Mouse (Mus musculus): ENCODE measurements around the gene Kremen1. TPM values are rescaled to one million over a fixed set of nuclear protein-coding genes. Genes with fewer than 3 reads are reported as not detected.

Kremen1 gene
- total RNA-seq, 2 experiments from 2014 or later: 13.7 to 15.8 TPM

DNA sequence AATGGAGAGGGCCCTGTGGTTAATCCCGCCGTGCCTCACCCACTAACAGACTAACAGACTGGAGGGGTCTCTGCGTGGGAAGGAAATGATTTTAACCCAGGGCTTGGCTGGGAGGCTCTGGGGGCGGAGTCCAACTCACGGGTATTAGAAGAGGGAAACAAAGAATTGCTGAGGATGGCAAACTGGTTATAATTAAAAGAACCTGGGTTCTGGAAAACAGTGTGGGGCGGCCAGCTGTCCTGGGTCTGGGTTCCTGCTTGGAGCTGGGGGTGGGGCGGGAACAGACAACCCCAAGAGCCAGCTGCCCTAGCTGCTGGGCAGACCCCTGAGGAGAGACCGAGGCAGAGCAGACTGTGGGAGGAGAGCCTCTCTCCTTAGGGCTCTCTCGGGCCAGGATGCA, 77.1 kb downstream of the Kremen1 start:
- intact Hi-C loops (cut with DNase I): loop anchor here (5.0 kb wide), 2 partner anchors 78 to 293 kb away; partner anchors contain the start of gene Kremen1
- no peak for DNase-seq (ENCODE audit: low spot score in 2 of 2)

DNA sequence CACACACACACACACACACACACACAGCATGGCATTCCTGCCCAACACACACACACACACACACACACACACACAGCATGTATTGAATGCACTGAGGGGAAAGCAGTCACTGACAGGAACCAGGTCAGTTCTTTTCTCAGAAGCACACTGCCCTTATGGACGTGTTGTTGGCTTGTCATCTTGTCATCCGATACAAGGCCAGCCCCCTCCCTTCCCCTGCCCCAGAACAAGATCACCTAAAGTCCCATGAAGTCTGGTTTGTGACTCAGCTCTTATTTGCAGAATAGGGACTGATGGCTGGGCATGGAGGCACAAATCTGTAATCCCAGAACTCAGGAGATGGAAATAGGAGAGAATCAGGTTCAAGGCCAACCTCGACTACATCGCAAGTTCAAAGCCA, 78.5 kb downstream of the Kremen1 start:
- no peak for DNase-seq (ENCODE audit: low spot score in 2 of 2)
- intact Hi-C loops (cut with DNase I): loop anchor here (5.0 kb wide), 2 partner anchors 79 to 294 kb away; partner anchors contain the start of gene Kremen1

DNA sequence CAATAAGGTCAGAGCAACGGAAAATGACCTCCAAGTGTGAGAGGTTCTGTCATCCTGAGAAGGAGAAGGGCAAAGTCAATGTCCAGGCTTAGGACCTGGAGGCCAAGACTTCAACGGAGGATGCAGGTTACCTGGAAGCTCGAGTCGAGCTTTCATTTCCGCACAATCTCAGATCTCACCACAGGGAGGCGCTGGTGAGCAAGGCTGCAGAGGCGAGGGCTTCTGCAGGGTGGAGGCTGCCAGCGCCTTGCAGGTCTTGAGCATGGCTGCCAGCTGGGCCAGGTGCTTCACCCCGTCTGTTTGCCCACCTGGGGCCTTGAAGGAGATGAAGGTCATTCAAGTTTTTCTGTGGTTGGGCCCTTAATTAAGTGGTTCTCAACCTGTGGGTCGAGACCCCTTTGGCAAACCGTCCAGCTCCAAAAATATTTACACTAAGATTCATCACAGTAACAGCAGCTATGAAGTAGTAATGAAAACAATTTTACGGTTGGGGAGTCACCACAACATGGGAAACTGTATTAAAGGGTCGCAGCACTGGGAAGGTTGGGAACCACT, 79.4 kb downstream of the Kremen1 start:
- intact Hi-C loops (cut with DNase I): loop anchor here (5.0 kb wide), 2 partner anchors 80 to 295 kb away; partner anchors contain the start of gene Kremen1
- DNase-seq (ENCODE audit: low spot score in 2 of 2): peak; percentile 73

DNA sequence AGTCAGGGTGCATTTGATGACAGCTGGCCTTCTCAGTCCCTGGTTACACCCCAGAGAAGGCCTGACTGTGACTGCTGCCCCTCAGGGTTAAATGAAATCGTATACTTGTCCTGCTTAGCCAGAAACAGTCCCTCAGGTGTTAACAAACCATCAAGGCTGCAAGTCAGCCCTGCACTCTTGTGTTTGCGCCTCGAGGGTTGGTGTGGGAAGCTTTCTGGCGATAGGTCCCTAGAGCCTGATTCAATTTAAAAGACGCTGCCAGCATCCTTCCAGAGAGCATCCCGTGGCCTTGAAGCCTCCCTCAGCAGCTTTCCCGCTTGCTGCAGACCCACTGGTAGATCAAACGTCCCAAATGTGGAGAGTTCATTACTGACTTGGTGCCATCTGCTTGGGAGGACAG, 82.0 kb downstream of the Kremen1 start:
- intact Hi-C loops (cut with DNase I): no loop called here
- DNase-seq (ENCODE audit: low spot score in 2 of 2): no peak

DNA sequence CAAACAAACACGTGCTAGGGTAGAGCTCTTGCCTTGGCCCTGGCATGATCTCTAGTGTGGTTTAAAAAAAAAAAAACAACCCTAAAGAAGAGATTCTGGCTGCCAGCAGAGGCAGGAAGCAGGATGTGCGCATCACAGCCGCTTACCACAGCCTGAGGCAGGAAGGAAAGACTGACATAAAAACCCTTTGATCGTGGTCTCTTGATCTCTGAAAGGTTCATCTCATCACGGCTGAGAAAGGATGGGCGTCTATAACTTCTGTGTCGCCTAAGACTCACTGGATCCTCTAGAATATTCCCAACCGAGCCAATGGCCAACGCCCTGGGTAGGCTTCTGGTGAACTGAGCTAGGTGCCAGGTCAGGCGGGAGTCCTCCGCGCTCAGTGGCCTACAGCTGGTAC, 84.2 kb downstream of the Kremen1 start:
- no peak for DNase-seq (ENCODE audit: low spot score in 2 of 2)
- intact Hi-C loops (cut with DNase I): no loop called here

DNA sequence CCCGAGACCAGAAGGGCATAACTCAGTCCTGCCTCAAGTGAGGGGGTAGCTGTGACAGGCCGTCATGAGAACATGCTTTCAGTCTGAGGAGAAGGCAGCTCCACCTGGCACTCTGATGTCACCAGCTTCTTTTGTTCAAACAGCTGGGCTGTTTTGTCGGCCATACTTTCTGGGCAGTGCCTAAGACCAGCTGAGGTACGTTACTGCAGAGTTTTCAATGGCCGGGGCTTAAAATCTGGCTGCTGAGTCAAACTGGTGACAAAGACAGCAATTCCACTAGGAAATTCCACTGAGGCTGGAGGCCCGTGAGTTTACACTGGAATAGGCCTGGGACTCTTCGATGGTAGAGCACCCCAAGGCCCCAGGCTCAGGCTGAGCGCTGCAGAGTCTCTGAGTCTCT, 84.7 kb downstream of the Kremen1 start:
- intact Hi-C loops (cut with DNase I): no loop called here
- DNase-seq (ENCODE audit: low spot score in 2 of 2): no peak

DNA sequence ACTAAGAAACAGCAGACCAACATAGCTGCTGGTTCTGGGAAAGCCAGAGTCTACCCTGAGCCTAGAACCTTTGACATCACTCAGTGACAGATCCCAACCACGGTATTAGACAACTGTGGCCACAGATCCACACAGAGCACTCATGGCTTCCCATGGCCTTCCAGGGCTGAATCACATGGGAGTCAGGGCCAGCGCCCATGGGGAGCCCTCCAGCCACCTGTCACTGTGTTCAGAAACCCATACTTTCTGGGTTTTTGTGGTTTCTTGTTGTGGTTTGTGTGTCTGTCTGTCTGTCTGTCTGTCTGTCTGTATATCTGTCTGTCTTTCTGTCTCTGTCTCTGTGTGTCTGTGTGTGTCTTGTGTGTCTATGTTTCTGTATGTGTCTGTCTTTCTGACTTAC, 85.5 kb downstream of the Kremen1 start:
- intact Hi-C loops (cut with DNase I): no loop called here
- no peak for DNase-seq (ENCODE audit: low spot score in 2 of 2)

DNA sequence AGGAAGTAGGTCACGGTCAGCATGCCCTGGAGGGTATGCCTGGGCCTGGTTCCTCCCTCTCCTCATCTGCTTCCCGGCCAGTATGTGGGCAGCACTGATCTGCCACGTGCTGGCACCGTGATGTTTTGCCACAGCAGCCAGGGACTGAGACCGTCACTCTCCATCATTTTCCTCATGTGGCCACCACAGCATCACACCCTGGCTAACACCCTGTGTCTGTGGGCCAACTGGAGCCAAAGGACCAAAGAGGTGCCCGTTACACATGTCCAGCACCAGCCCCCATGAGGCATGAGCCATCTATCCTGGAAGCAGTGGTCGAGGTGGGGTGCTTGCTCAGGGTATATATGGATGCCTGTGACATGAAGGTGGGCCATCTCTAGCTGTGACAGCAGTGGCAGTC, 86.2 kb downstream of the Kremen1 start:
- DNase-seq (ENCODE audit: low spot score in 2 of 2): no peak
- intact Hi-C loops (cut with DNase I): no loop called here

DNA sequence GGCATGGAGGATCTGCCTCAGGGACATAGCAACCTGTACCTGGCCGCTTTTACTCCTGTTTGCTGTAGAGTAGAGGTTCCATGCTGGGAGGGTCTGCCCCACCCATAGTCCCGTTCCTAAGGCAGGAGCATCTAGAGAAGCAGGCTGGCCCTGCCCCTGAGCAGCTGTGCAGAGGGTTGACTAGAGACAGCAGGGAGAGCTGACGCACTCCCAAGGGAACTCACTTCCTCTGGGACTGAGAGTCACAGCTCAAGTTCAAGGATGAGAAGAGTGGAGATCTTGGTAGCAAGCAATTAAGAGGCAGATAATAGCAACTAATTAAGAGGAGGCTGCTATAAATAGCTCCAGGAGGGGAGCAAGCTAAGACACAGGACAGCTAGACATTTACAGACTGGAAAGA, 88.5 kb downstream of the Kremen1 start:
- intact Hi-C loops (cut with DNase I): no loop called here
- no peak for DNase-seq (ENCODE audit: low spot score in 2 of 2)

DNA sequence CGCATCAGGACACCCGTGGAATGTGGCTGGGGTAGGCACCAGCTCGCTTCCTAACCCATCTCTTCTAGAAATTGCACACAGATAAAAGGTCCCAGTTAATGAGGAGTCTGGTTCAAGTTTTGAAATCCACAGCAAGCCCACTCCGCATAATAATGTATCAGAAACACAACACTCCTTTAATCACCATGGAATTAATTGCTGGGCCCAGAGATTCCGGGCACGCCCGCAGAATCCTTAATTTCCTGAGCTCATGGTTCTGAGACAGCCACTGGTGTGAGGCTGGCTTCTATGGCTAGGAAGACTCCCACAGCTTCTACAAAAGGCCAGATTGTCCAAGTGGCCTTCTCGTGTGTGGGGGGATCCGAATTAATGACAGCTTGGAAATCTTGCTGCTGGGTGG, 94.0 kb downstream of the Kremen1 start:
- intact Hi-C loops (cut with DNase I): no loop called here
- DNase-seq (ENCODE audit: low spot score in 2 of 2): no peak

DNA sequence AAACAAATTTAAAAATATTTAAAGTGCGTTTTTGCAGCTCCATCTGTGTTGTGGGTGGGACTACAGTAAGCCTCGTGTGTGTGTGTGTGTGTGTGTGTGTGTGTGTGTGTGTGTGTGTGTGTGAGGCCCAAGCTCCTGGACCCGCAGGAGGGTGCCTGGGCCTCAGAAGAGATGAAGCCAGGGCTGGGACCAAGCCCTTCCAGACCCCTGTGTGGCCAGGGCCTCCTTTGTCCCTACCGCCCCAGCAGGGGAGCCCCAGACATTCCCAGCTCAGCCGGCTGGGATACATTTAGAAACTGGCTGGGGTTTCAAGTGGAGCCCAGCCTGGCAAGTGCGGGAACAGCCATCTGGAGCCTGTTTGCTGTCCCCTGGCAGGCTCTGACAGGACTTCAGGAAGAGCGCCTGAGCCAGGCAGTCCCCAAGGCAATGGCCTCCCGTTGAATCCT, 95.9 kb downstream of the Kremen1 start:
- DNase-seq (ENCODE audit: low spot score in 2 of 2): peak; percentile 81 to 86
- intact Hi-C loops (cut with DNase I): no loop called here

DNA sequence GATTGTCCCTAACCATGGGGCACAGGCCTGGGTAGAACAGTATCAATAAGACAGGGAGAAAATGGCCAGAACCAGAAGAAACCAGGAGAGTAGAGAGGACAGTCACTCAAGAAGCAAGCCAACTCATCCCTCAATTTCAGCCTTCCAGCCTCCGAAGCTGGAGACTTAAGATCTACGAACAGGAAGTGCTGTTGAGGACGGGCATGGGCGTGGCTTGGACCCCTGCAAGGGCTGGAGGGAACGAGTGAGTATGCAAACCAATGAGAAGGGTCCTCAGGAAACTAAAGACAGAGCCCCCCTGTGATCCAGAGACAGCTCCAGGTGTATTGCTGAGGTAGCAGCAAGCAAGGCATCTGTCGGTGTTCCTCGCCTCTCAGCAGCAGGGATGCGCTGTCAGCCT, 97.0 kb downstream of the Kremen1 start:
- intact Hi-C loops (cut with DNase I): no loop called here
- DNase-seq (ENCODE audit: low spot score in 2 of 2): no peak

DNA sequence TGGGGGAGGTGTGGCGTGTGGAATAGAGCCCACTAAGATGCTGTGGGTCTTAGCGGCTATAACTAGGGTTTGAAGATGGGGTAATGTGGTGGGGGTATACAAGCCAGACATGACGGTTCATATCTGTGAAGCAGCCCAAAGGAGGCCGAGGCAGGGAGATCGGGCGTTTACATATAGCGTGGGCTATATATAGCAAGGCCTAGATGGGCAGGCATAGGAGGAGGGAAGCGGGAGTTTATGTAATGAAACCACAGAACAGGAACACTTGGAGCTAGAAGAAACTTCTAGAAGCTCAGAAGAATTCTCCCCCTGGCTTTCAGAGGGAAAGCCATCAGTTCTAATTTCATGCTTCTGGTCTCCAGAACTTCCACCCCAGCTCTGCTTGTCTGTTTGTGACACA, 97.9 kb downstream of the Kremen1 start:
- no peak for DNase-seq (ENCODE audit: low spot score in 2 of 2)

DNA sequence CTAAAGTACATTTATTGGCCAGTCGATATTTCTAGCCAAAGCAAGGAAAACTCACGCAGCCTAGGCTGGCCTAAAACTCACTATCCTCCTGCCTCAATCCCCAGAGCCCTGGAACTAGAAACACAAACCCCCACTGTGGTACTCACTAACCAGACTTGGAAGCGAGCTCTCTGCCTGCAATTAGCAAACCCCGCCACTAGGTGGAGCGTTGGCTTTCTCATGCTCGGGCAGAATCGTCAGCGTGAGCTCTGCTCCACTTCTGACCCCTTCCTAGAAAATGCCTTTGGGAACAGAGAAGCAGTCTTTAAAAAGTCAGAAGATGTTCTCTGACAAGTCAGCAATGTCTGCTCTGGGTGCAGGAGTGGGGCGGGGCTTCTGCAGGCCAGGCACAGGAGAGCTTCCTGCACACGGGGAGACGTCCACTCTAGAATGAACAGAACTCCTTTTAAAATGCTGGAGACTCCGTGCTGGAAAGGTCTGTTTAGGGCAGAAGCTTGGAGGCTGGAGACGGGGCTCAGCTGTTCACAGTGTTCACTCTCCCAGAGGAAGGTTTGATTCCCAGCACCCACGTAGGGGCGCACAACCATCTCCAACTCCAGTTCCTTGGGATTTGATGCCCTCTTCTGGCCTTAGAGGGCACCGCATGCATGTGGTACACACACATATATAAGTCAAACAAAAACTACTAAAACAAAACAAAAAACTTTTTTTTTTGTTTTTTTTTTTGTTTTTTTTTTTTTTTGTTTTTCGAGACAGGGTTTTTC, 100.5 kb downstream of the Kremen1 start:
- intact Hi-C loops (cut with DNase I): no loop called here
- DNase-seq (ENCODE audit: low spot score in 2 of 2): no peak

More for the DNA sequence above, 97.9 kb downstream of the Kremen1 start:
- intact Hi-C loops (cut with DNase I): no loop called here

DNA sequence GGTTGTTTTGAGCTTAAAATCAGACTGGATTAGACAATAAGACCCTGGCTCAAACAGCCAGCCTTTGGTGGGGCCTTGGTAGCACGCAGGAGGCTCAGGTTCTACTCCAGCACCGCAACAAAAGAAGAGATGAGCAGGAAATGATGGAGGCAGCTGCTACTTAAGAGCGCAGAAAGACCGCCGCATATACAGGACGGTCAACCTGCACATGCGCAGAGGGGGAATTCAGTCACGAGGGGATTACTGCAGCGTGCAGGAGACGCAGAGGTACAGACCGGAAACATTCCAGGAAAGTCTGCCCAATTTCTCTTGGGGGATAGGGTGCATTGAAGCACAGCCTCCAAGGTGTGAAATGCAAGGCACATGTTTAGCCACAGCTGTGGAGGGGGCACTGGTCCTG, 103.3 kb downstream of the Kremen1 start:
- DNase-seq (ENCODE audit: low spot score in 2 of 2): no peak
- intact Hi-C loops (cut with DNase I): no loop called here

DNA sequence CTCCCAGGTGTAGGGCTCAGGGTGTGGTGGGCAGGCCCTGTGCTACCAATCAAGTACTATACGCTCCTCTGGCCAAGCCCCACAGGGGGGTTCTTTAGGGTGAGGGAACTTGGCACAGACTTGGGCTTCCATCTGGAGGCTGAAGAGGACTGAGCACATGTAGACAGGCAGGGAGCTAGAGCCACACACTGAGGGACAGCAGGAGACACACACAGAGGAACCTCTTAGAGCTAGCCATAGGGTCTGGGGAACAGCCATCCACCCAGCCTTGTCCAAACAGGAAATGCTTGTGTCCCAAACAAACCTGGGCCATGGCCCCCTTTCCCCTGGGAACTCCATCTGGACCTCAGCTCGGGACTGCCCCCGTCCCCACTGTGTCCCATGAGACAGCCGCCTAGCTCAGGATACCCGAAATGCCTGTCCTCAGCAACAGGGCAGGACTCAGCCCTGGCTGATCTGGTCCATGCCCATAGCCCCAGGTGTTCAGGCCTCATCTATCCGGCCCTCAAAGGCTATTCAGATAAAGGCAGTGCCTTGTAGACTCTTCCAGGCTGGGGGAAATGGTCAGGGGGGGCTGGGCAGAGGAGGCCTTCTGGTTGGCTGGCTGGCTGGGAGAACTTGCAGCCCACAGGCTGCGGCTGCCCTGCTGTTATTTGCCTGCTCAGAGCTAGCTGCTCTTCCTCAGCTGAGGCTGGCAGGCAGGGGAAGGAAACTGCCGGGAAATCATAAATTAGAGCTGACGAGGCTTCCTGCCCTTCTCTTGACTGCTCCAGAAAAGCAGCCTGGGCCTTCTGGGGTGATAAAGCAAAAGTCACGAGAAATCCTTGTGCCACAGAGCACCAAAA, 106.2 kb downstream of the Kremen1 start:
- intact Hi-C loops (cut with DNase I): no loop called here
- no peak for DNase-seq (ENCODE audit: low spot score in 2 of 2)

DNA sequence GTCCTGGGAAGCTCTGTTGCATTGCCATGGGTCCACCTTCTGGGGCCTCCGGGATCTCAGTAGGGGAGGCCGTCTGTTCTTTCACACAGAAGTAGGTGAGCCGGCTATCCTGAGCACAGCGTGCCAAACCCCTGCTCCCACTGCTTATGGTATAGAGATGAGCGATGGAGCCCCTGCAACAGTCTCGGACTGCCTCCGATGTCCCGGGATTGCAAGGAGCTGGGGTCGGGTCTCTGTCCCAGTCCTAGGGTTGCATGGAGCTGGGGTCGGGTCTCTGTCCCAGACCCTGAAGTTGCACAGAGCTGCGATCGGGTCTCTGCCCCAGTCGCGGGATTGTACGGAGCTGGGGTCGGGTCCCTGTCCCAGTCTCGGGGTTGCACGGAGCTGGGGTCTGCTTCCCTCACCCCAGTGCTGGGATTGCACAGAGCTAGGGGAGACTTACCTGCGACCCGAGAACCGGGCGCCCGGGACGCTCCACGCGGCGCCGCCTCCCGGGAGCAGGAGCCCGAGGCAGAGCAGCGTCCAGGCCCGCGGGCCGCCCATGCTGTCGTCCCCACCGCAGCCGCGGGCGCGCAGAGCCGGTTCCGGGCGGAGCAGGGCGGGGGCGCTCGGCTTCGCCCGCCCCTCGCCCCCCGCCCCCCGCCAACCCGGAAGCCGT, 109.5 kb downstream of the Kremen1 start, which contains the start of gene Emid1:
TSS of gene Emid1 (minus strand) at position 578 of the 658 bp plus-strand sequence.
- intact Hi-C loops (cut with DNase I): no loop called here
- DNase-seq (ENCODE audit: low spot score in 2 of 2): no peak

DNA sequence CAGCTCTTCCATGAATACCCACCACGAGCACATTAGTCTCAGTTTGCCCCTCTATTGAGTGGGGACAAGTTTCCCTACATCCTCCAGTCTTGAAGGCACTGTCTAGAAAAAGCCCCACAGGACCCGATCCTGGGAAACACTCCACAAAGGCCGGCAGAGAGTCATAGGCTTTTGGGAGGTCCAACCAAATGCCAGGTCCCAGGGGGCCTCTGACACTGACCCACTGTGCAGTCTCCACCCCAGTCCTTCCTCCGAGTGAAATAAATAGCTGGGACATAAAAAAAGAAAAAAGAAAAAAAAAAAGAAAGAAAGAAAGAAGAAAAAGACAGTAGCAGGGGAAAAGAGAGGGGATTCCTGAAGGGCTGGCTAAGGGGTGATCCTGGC, 110.1 kb downstream of the Kremen1 start:
- intact Hi-C loops (cut with DNase I): no loop called here

DNA sequence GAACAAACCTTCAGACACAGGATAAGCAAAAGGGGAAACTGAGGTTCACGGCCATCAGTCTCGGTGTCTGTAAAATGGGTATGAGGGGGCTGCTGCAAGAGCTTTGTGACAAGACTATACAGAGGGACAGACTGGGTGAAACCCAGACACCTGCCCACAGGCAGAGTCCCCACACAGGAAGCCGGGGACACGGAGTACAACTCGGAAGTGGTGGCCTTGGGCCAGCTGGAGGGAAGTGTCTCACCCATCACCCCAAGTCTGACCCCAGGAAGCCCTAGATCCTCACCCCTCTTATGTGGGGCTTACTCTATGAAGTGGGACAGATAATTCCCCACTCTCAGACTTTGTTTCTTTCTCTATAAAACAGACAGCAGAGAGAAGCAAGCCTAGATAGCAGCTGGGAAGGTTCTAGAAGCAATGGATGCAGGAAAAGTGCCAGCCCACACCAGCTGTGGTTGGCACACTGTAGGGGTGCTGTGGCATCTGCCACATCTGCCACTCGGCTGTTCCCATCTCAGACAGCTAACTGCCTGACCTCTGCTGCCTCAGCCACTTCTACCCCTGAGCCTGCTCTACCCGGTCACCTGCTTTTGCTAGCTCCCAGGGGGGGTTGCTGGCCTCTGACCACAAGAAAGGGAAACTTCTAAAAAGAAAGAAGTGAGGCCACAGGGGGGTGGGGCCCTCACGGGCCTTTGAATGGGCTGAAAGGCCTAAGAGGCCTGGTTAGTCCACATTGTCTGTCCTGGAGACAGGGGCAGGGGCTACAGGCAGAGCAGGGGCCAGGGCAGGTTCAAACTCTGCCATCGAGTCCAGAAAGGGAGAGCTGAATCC, 110.7 kb downstream of the Kremen1 start:
- intact Hi-C loops (cut with DNase I): no loop called here
- no peak for DNase-seq (ENCODE audit: low spot score in 2 of 2)

More for the DNA sequence above, 110.1 kb downstream of the Kremen1 start:
- DNase-seq (ENCODE audit: low spot score in 2 of 2): no peak
